Mouse (Mus musculus) megakaryocyte, adult 5-6 weeks (primary cell): ENCODE results near the gene Zfp799. TPM values are rescaled to one million over a fixed set of nuclear protein-coding genes. Genes with fewer than 3 reads are reported as not detected.

Experiments used
- ATAC-seq: 2 replicates; pipeline ENCODE4 v1.8.0; 2016; ENCODE audit warnings: mild to moderate bottlenecking, inconsistent platforms; ENCODE audit not compliant: poor library complexity, severe bottlenecking
- total RNA-seq, 2 experiments: library from RNA; stranded (forward) in 1 of 2; stranded (reverse) in 1 of 2; fragments of 153-499, 151-499 nt in 1 of 2; fragments of 221-1000, 200-1000 nt in 1 of 2; gene quantifications; 2 replicates each; pipeline versions ENCODE4 v1.2.3 to v1.2.4; 2015 to 2017

The Zfp799 gene
- total RNA-seq, 2 experiments from 2014 or later: 2.4 to 2.6 TPM

DNA sequence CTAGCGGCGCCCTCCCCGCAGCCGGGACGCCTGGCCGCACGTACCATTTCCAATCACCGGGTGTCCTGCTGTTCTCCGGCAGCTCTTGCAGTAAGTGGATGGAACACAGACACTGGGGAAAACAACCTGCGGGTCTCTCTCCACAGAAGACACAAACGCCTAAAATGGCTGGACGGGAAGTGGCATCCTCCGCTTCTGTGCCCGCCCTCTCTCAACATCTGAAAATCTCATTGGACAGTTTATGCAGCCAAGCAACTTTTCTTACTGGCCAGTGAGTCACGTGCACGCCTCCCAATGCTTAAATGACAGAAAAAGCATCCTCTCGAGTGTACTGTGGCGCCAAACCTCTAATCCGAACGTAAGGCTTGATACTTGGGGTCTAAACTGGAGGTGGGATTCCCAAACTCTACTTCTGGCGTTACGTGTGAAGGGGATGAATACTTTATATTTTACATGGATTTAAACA is 41.9 kb downstream of the Zfp799 start, which contains the start of gene Zfp871:
Gene Zfp871, minus strand, starts transcription at position 194 of the 466 bp plus-strand sequence.
- ATAC-seq: peak; percentile 98

DNA sequence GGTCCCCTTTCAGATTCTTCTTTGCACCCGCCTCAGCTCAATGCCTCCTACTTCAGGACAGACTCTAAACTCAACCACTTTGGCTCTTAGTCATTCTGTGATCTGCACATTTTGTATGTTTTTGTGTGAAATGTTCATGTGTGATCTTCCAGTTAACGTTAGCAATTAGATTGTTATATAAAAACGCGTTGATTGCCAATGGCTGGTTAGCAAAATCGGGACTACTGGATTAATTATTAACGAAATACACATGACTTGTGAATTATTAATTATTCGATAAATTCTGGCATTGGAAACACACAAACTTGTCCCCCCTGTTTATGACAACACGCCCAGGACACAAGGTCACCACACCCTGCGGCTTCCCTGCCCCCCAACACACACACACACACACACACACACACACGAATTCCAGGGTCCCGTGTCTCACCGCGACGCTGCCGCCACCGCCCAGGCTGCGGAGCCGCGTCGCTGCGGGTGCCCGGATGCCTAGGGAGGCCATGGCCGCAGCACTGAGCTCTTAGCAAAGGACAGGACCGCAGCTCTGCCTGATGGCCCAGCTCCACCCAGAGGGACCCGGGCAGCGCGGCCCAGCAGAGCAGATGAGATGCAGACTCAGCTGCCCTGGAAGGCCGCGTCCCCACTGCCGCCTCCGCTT is 42.5 kb downstream of the Zfp799 start:
- ATAC-seq: peak; percentile 80

DNA sequence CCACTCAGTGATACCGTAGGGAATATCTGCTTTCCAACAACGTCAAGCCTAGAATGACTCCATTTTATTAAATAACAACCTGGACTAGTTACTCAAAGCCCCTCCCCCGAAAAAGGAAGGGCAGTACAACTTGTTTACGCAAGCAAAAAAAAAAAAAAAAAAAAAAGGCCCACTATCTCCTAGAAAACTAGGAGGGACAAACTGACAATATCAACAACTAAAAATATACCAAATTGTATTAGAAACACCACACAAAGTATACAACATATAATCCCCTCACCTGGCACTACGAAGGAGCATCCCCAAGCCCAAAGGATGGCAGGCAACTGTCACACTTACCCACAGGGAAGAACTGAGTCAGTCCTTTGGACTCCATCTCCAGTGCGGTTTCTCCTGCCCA is 43.1 kb downstream of the Zfp799 start:
- no peak for ATAC-seq

DNA sequence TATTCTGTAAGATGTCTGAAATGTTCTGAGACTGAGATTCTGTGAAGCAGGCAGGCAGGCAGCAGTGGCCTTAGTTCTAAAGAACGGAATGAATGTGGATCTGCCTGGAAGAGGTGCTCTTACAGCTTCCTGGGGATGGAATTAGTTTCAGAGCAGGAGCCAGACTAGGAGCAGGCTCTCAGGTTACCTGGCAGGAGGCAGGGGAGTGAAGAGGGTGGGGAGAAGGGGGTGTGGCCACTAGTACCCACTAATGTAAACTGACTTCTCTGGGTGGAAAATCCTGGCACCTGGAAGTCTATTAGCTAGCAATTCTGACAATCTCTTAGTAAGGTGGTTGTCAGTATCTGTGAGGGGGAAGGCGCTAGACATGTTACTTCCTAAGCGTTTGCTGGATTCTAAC is 44.4 kb downstream of the Zfp799 start:
- ATAC-seq: no peak

DNA sequence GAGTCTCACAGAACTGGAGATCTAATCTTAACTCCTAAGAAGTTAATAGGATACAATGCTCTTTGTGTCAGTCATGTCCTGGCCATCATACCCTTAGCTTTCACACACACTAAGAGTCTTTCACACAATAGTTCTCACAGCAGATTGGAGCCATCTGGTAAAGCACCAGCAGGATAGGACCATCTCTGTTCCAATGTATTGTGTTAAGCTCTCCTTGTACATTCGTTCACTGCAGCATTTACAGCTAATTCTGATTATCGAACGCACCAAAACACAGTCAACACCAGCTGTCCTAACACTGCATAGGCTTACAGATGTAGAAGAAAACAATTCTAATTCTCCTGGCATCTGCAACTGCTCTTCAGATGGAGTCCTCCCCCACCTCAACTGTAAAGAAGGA is 52.5 kb downstream of the Zfp799 start:
- ATAC-seq: no peak

DNA sequence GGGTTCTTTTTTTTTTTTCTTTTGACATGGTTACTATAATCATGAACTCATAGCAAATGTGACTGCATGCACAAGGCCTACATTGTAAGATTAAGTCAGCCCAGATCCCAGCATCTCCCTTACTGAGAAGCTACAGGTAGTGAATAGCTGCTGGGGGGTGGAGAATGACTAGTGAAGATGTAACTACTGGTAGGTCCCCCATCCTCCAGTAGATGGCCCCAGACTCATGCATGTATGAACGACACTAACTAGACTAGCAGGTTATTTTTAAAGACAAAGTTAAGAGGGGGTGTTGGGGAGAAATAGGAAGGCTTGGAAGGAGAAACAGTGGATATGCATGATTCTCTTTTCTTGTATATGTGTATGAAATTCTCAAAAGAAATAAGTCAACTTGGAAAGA is 58.8 kb downstream of the Zfp799 start:
- ATAC-seq: no peak

DNA sequence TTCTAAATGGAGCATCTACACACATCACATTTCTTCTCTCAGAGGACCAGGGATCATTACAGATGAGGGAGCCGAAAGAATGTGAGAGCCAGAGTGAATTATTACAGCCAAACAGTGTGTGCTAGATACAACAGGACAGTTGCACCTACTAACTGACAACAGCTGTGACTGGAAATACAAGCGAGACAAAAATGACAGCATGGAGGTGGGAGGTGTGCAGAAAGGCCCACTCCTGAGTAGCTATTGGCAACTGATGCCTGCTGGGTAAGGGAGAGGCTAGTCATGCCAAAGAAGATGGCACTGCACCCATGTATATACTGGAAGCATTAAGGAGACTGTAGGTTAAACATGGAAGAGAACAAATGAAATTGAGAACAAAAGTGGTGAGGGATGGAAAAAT is 63.6 kb downstream of the Zfp799 start:
- ATAC-seq: no peak

Other genes starting within 250 kb of the Zfp799 start
- gene Cyp4f37, start 209.0 kb downstream of the Zfp799 start, total RNA-seq (2015): not detected in 2 replicates
- gene Cyp4f37, start 209.0 kb downstream of the Zfp799 start, total RNA-seq (2017): 1.1 TPM in 1 of 2 replicates, not detected in the other
- not detected in 2 replicates for gene Cyp4f40, start 171.4 kb downstream of the Zfp799 start, total RNA-seq (2015)
- gene Cyp4f40, start 171.4 kb downstream of the Zfp799 start, total RNA-seq (2017): not detected in 2 replicates
- gene Cyp4f15, start 144.6 kb downstream of the Zfp799 start, total RNA-seq (2015): not detected in 2 replicates
- not detected in 2 replicates for gene Cyp4f15, start 144.6 kb downstream of the Zfp799 start, total RNA-seq (2017)
- 45.8 and 49.6 TPM in 2 replicates for gene Zfp871, start 42.0 kb downstream of the Zfp799 start, total RNA-seq (2015)
- 26.5 and 29.9 TPM in 2 replicates for gene Zfp871, start 42.0 kb downstream of the Zfp799 start, total RNA-seq (2017)
- not detected in 2 replicates for gene Zfp811, start 20.3 kb downstream of the Zfp799 start, total RNA-seq (2015)
- gene Zfp811, start 20.3 kb downstream of the Zfp799 start, total RNA-seq (2017): 0.18 TPM in 1 of 2 replicates, not detected in the other
- gene Zfp870, start 61.4 kb upstream of the Zfp799 start, total RNA-seq (2015): 2.4 and 3.4 TPM in 2 replicates
- gene Zfp870, start 61.4 kb upstream of the Zfp799 start, total RNA-seq (2017): 2.1 and 2.9 TPM in 2 replicates
- not detected in 2 replicates for gene Cyp4f14, start 87.1 kb upstream of the Zfp799 start, total RNA-seq (2015)
- not detected in 2 replicates for gene Cyp4f14, start 87.1 kb upstream of the Zfp799 start, total RNA-seq (2017)
- gene Cyp4f13, start 117.1 kb upstream of the Zfp799 start, total RNA-seq (2015): 19.0 and 20.2 TPM in 2 replicates
- gene Cyp4f13, start 117.1 kb upstream of the Zfp799 start, total RNA-seq (2017): 9.2 and 11.7 TPM in 2 replicates
- gene Zfp472, start 135.6 kb upstream of the Zfp799 start, total RNA-seq (2015): 16.7 and 20.0 TPM in 2 replicates
- 14.0 and 22.5 TPM in 2 replicates for gene Zfp472, start 135.6 kb upstream of the Zfp799 start, total RNA-seq (2017)
- gene Zfp952, start 162.9 kb upstream of the Zfp799 start, total RNA-seq (2015): 5.2 and 7.2 TPM in 2 replicates
- 6.4 and 8.2 TPM in 2 replicates for gene Zfp952, start 162.9 kb upstream of the Zfp799 start, total RNA-seq (2017)
- 3.8 and 4.0 TPM in 2 replicates for gene Zfp763, start 203.1 kb upstream of the Zfp799 start, total RNA-seq (2015)
- 3.0 and 3.6 TPM in 2 replicates for gene Zfp763, start 203.1 kb upstream of the Zfp799 start, total RNA-seq (2017)
- not detected in 2 replicates for gene 4921501E09Rik, start 237.8 kb upstream of the Zfp799 start, total RNA-seq (2015)
- not detected in 2 replicates for gene 4921501E09Rik, start 237.8 kb upstream of the Zfp799 start, total RNA-seq (2017)